8 mouse cellular contexts compared by ENCODE assay signal in the genomic region with DNA sequence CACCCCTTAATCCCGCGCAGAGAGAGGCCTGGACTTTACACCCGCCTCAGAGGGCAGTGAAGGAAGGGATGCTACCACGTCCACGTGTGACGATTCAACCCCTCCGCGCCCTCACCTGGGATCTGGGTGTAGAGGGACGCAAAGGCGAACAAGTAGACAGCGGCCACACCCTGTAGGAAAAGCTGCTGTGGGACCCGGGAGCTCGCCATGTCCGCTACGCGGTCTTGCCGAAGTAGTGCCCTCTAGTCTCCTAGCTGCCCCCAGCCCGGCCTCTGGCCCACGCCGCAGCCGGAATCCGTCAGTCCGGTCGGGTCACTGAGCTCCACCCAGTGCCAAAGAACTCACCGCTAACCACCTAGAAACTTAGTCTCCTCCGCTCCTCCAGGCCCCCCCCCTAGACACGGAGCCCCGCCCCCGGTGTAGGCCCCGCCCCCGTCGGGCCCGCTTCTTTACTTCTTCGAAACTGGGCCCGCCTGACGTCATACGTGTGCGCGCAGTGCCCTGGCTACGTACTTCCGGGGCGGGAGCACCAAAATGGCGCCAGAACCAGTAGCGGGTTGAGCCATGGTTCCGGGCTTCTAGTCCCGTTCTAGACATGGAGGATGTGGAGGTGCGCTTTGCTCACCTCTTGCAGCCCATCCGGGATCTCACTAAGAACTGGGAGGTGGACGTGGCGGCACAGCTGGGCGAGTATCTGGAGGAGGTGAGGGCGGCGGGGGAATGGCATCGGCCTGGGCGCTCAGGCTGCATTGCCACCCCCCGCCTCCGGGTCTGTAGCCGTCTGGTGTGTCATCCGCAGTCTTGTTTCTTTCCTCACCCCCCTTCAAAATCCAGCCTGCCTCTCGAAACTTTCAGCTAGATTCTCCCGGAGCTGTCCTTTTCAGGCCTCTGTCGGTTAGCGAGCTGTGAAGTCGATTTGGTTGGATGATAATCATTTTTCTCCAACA. TPM values are rescaled to one million over a fixed set of nuclear protein-coding genes. Genes with fewer than 3 reads are reported as not detected.
A peak's percentile ranks its signal among the peaks of the same experiment; 100 is the strongest.
DNase-seq lines count a peak whose midpoint lies in the region; ATAC-seq and TF ChIP-seq lines count a peak whose summit lies in the region.

A gene (minus strand): TSS at position 419 of the 947 bp plus-strand sequence.
A gene (plus strand): TSS at position 479 of the 947 bp plus-strand sequence.

- peaks cover 46% of the 10 kb centered on the region for H3K36me3 ChIP-seq in embryonic facial prominence, embryonic 13.5 days
- H3K36me3 ChIP-seq in heart, adult 2 months (ENCODE audit: control insufficient read depth, insufficient read depth, low read length), result no peaks in the 10 kb centered on the region; the same call in 1 of the 2 replicates
- H3K36me3 ChIP-seq in limb, embryonic 13.5 days, result peaks cover 46% of the 10 kb centered on the region
- H3K36me3 ChIP-seq in midbrain, embryonic 16.5 days (ENCODE audit: control insufficient read depth, insufficient read depth, low read length), result peaks cover 21% of the 10 kb centered on the region; the same call in 1 of the 2 replicates

- TF ChIP-seq EP300 in heart, adult 2 months (IDR thresholded peaks at IDR 0.05; ENCODE audit: insufficient read depth, low read depth, low read length), result 0 out of 2 replicates have a peak, but pooled peaks have one; percentile 33

- H3K9me3 ChIP-seq in embryonic facial prominence, embryonic 13.5 days, result no peaks in the 10 kb centered on the region
- H3K9me3 ChIP-seq in limb, embryonic 13.5 days, result no peaks in the 10 kb centered on the region
- H3K9me3 ChIP-seq in midbrain, embryonic 16.5 days (replicated peaks; ENCODE audit: control insufficient read depth, low read length, poor library complexity, severe bottlenecking), result no peaks in the 10 kb centered on the region

- peaks cover 3% of the 10 kb centered on the region for H3K79me2 ChIP-seq in heart, adult 2 months (replicated peaks; ENCODE audit: control insufficient read depth, insufficient read depth, low read length)

- peak within 1 kb of the TSS; percentile 82 for H3K4me3 ChIP-seq in embryonic facial prominence, embryonic 13.5 days
- peak within 1 kb of the TSS; percentile 97 for H3K4me3 ChIP-seq in heart, adult 2 months
- H3K4me3 ChIP-seq in limb, embryonic 13.5 days, result peak within 1 kb of the TSS; percentile 85
- H3K4me3 ChIP-seq in midbrain, embryonic 16.5 days (ENCODE audit: low read depth, low read length), result peak within 1 kb of the TSS; percentile 77

- under 1% methylated on average over 64 of the region's 64 CpGs for WGBS in embryonic facial prominence, embryonic 13.5 days
- WGBS in heart, adult 2 months, result under 1% methylated on average over 64 of the region's 64 CpGs
- under 1% methylated on average over 64 of the region's 64 CpGs for WGBS in limb, embryonic 13.5 days
- 0% methylated on average over 64 of the region's 64 CpGs for WGBS in midbrain, embryonic 16.5 days

- no peaks in the 10 kb centered on the region for H3K27me3 ChIP-seq in embryonic facial prominence, embryonic 13.5 days
- no peaks in the 10 kb centered on the region for H3K27me3 ChIP-seq in heart, adult 2 months (ENCODE audit: control insufficient read depth, insufficient read depth, low read length)
- no peaks in the 10 kb centered on the region for H3K27me3 ChIP-seq in limb, embryonic 13.5 days
- H3K27me3 ChIP-seq in midbrain, embryonic 16.5 days (ENCODE audit: control insufficient read depth, insufficient read depth, low read depth, low read length), result no peaks in the 10 kb centered on the region

- H3K27ac ChIP-seq in embryonic facial prominence, embryonic 13.5 days, result peak within 1 kb of the TSS; percentile 94
- peak within 1 kb of the TSS; percentile 90 for H3K27ac ChIP-seq in heart, adult 2 months
- H3K27ac ChIP-seq in limb, embryonic 13.5 days, result peak within 1 kb of the TSS; percentile 91
- H3K27ac ChIP-seq in midbrain, embryonic 16.5 days (ENCODE audit: low read length), result peak within 1 kb of the TSS; percentile 75

- peak; percentile 99 for DNase-seq in 3134 (ENCODE audit: extremely low read depth, insufficient read length, low spot score)
- peak; percentile 97 to 98 for DNase-seq in adrenal gland, postnatal 36 days
- peak; percentile 95 to 98 for DNase-seq in heart, adult 2 months
- peak; percentile 91 to 96 for DNase-seq in kidney, adult 8-10 months
- DNase-seq in spleen, postnatal 10 days (ENCODE audit: low spot score in 2 of 2), result peak; percentile 97 to 98

- peaks cover 33% of the 10 kb centered on the region for H3K4me1 ChIP-seq in embryonic facial prominence, embryonic 13.5 days
- H3K4me1 ChIP-seq in heart, adult 2 months (ENCODE audit: control insufficient read depth, insufficient read depth, low read length), result peaks cover 7% of the 10 kb centered on the region
- H3K4me1 ChIP-seq in limb, embryonic 13.5 days, result peaks cover 35% of the 10 kb centered on the region
- H3K4me1 ChIP-seq in midbrain, embryonic 16.5 days (ENCODE audit: control insufficient read depth, insufficient read depth, low read length), result peaks cover 29% of the 10 kb centered on the region

- intact Hi-C loops in heart, adult 2 months (cut with DNase I), result loop anchor here (2.0 kb wide), 2 partner anchors 17 to 41 kb away; a partner anchor contains a TSS

- no peak for TF ChIP-seq CTCF in heart, adult 2 months (IDR thresholded peaks at IDR 0.05)

- ATAC-seq in embryonic facial prominence, embryonic 13.5 days (ENCODE audit: insufficient number of reproducible peaks, insufficient read depth, low FRiP score, low TSS enrichment, low read depth), result peak; percentile 73
- ATAC-seq in limb, embryonic 13.5 days (ENCODE audit: low FRiP score, low read depth), result peak; percentile 92
- peak; percentile 94 for ATAC-seq in midbrain, embryonic 16.5 days

- H3K9ac ChIP-seq in embryonic facial prominence, embryonic 13.5 days, result peak within 1 kb of the TSS; percentile 93
- H3K9ac ChIP-seq in heart, adult 2 months (ENCODE audit: low read depth, low read length), result peak within 1 kb of the TSS; percentile 95
- H3K9ac ChIP-seq in limb, embryonic 13.5 days, result peak within 1 kb of the TSS; percentile 88
- H3K9ac ChIP-seq in midbrain, embryonic 16.5 days (ENCODE audit: low read depth, low read length), result peak within 1 kb of the TSS; percentile 76

- peak; percentile 57 for TF ChIP-seq POLR2A in heart, adult 2 months (IDR thresholded peaks at IDR 0.05; ENCODE audit: insufficient read depth, low read depth, low read length)

- H3K4me2 ChIP-seq in embryonic facial prominence, embryonic 13.5 days, result peak within 1 kb of the TSS; percentile 88
- H3K4me2 ChIP-seq in limb, embryonic 13.5 days (replicated peaks), result peak within 1 kb of the TSS; percentile 85
- peak within 1 kb of the TSS; percentile 86 for H3K4me2 ChIP-seq in midbrain, embryonic 16.5 days (ENCODE audit: low read length)

RNA-seq across cellular contexts. Expression of the first gene that starts in this region (rescaled TPM):
- 10 to 100 TPM; 36.8 to 38.2 TPM for total RNA-seq in adrenal gland, postnatal 36 days (2021)
- 53.3 and 62.2 TPM in 2 replicates for polyA plus RNA-seq in embryonic facial prominence, embryonic 13.5 days (2015; fragmentation: Nextera tagmentation; extraction: Ambion mirVana)
- 10 to 100 TPM; 25.7 to 26.1 TPM for total RNA-seq in heart, adult 2 months (2021)
- 32.9 and 33.3 TPM in 2 replicates for polyA plus RNA-seq in heart, adult 2 months (2012; rRNA removed)
- 57.6 and 65.1 TPM in 2 replicates for polyA plus RNA-seq in limb, embryonic 13.5 days (2015; fragmentation: Nextera tagmentation; extraction: Ambion mirVana)
- polyA plus RNA-seq in midbrain, embryonic 16.5 days (2015; fragmentation: Nextera tagmentation; extraction: Ambion mirVana), result 29.0 and 34.9 TPM in 2 replicates

RNA-seq across cellular contexts. Expression of the second gene that starts in this region (rescaled TPM):
- 10 to 100 TPM; 83.1 to 87.5 TPM for total RNA-seq in adrenal gland, postnatal 36 days (2021)
- polyA plus RNA-seq in embryonic facial prominence, embryonic 13.5 days (2015; fragmentation: Nextera tagmentation; extraction: Ambion mirVana), result 164 and 188 TPM in 2 replicates
- 10 to 100 TPM; 49.3 to 55.7 TPM for total RNA-seq in heart, adult 2 months (2021)
- 69.9 and 70.0 TPM in 2 replicates for polyA plus RNA-seq in heart, adult 2 months (2012; rRNA removed)
- polyA plus RNA-seq in limb, embryonic 13.5 days (2015; fragmentation: Nextera tagmentation; extraction: Ambion mirVana), result 146 and 162 TPM in 2 replicates
- polyA plus RNA-seq in midbrain, embryonic 16.5 days (2015; fragmentation: Nextera tagmentation; extraction: Ambion mirVana), result 116 and 117 TPM in 2 replicates

Comparison
In these comparisons a context has a peak if more than half of its experiments do, and no peak if none do; other contexts are left out.
1. Peak in every context shown above with its lines: DNase-seq, ATAC-seq, H3K4me3 ChIP-seq and H3K27ac ChIP-seq.